Mouse (Mus musculus) E14TG2a.4 (cell line): ENCODE data around the gene Dstyk.

Experiments
- CTCF ChIP-seq: conservative IDR thresholded peaks from 2 replicates; pipeline ENCODE4 v1.5.1; 2014; ENCODE audit warnings: low read length
- NANOG ChIP-seq: IDR thresholded peaks from 2 replicates; pipeline ENCODE4 v1.6.1; 2014; ENCODE audit warnings: borderline replicate concordance, low read length, mixed read lengths
- POU5F1 ChIP-seq: IDR thresholded peaks from 2 replicates; pipeline ENCODE4 v1.6.1; 2014; ENCODE audit warnings: low read length, borderline replicate concordance

DNA sequence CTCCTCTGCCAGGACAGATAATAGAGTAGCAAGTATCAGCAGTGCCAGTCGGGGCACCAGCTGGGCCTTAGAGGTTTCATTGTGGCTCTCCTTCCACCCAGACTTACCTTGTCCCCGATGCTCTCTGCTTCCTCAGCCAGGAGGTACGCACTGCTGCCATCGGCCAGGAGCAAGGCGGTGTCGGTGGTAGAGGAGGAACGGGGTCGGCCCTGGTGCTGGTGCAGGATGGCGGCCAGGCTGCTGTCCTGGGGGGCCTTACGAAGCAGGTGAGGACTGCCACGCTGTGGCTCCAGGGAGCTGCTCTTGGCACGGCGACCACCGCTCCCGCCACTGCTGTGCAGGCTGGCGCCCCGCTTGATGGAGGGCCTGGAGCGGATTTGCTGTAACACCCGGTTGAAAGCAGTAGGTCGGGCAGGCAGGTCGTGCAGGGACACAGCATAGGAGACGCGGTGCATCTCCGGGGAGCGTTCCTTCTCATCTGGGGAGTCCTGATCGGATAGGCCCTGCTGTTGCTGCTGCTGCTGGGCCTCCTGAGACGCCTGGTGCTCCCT, 36.7 kb upstream of the Dstyk start:
- TF ChIP-seq CTCF: no peak
- TF ChIP-seq POU5F1: no peak
- TF ChIP-seq NANOG: no peak
